Mouse (Mus musculus) forebrain, embryonic 15.5 days (tissue): Measurements from ENCODE around the gene Vmn1r197. TPM values are rescaled to one million over a fixed set of nuclear protein-coding genes. Genes with fewer than 3 reads are reported as not detected.
"Not testable (repeated sequence)": the region's sequence is repeated elsewhere in the genome, so short reads cannot be mapped to it uniquely, and the experiment has no call there.

ENCODE experiments used
- ATAC-seq: fragments of 200-750 bp; cut with Nextera tagmentation; replicated peaks from 2 replicates; pipeline ENCODE4 v1.8.0; 2017; ENCODE audit warnings: mild to moderate bottlenecking, moderate TSS enrichment, moderate library complexity
- H3K27ac ChIP-seq: fragments of 300-500 bp; sonication (generic); replicated peaks from 2 replicates; pipeline ENCODE4 v1.5.1; 2015; ENCODE audit warnings: mild to moderate bottlenecking, inconsistent platforms
- H3K27me3 ChIP-seq: fragments of 300-500 bp; sonication (generic); 2 replicates; pipeline ENCODE4 v1.6.1; 2015; ENCODE audit warnings: inconsistent platforms
- H3K36me3 ChIP-seq: fragments of 300-500 bp; sonication (generic); 2 replicates; pipeline ENCODE4 v1.6.1; 2015; ENCODE audit warnings: mild to moderate bottlenecking, inconsistent platforms
- H3K4me1 ChIP-seq: fragments of 300-500 bp; sonication (generic); 2 replicates; pipeline ENCODE4 v1.6.1; 2015; ENCODE audit warnings: inconsistent platforms
- H3K4me2 ChIP-seq: fragments of 300-500 bp; sonication (generic); replicated peaks from 2 replicates; pipeline ENCODE4 v1.6.1; 2015; ENCODE audit warnings: mild to moderate bottlenecking, inconsistent platforms
- H3K4me3 ChIP-seq: fragments of 300-500 bp; sonication (generic); 2 replicates; pipeline ENCODE4 v1.5.1; 2015; ENCODE audit warnings: mild to moderate bottlenecking, inconsistent platforms
- H3K9ac ChIP-seq: fragments of 300-500 bp; sonication (generic); replicated peaks from 2 replicates; pipeline ENCODE4 v1.6.1; 2015; ENCODE audit warnings: mild to moderate bottlenecking, inconsistent platforms
- H3K9me3 ChIP-seq: fragments of 300-500 bp; sonication (generic); 2 replicates; pipeline ENCODE4 v1.6.1; 2016; ENCODE audit warnings: inconsistent platforms
- WGBS: fragments of 180-500 bp; shearing (Covaris S2); methylation state at CpG from one replicate; pipeline ENCODE4 v1.1.7; 2015; ENCODE audit warnings: mixed read lengths; 5-methylcytosine and 5-hydroxymethylcytosine counted together
- polyA plus RNA-seq: library from polyadenylated mRNA; unstranded; fragments of >200 nt; fragmentation: Nextera tagmentation; extraction: Ambion mirVana; gene quantifications from 2 replicates; pipeline ENCODE4 v1.2.1, GENCODE M21; 2015

Gene Vmn1r197
- polyA plus RNA-seq = not detected in 2 replicates

- Histone ChIP-seq H3K36me3 (no peaks in the 10 kb centered on the region), H3K4me1 (no peaks in the 10 kb centered on the region), H3K4me3 (no peak within 1 kb of the TSS), H3K27ac (no peak within 1 kb of the TSS), H3K9ac (no peak within 1 kb of the TSS), H3K27me3 (no peaks in the 10 kb centered on the region), H3K9me3 (no peaks in the 10 kb centered on the region), H3K4me2 (no peak within 1 kb of the TSS)
- ATAC-seq = no peak
Observed at GRCm38 (mm10) chr13:22324289-22324688, at the start of gene Vmn1r197. Gene Vmn1r197 (plus strand): TSS chr13:22324589.

- 83% methylated on average over 2 of the region's 2 CpGs for WGBS
- no peaks in the 10 kb centered on the region for H3K9me3 ChIP-seq
- H3K4me2 ChIP-seq = no peak overlapping the region
- no peak overlapping the region for H3K9ac ChIP-seq
- H3K4me3 ChIP-seq = no peak overlapping the region
- H3K27me3 ChIP-seq = no peaks in the 10 kb centered on the region
- ATAC-seq = no peak
- no peak overlapping the region for H3K27ac ChIP-seq
- H3K36me3 ChIP-seq = no peaks in the 10 kb centered on the region
- H3K4me1 ChIP-seq = no peaks in the 10 kb centered on the region
Observed at GRCm38 (mm10) chr13:22284578-22284977, 39.8 kb upstream of the Vmn1r197 start.

GRCm38 (mm10) chr13:22289620-22290019, 34.8 kb upstream of the Vmn1r197 start, which contains the start of gene Vmn1r196:
Gene Vmn1r196 (plus strand): TSS chr13:22289920.
- H3K36me3 ChIP-seq = no peaks in the 10 kb centered on the region

GRCm38 (mm10) chr13:22308075-22308474, 16.3 kb upstream of the Vmn1r197 start:
- H3K9me3 ChIP-seq, H3K27me3 ChIP-seq, H3K36me3 ChIP-seq, H3K4me1 ChIP-seq, H3K4me3 ChIP-seq, H3K4me2 ChIP-seq, ATAC-seq, H3K27ac ChIP-seq, H3K9ac ChIP-seq: not testable (repeated sequence)
- 90% methylated on average over 5 of the region's 5 CpGs for WGBS

More at GRCm38 (mm10) chr13:22289620-22290019, 34.8 kb upstream of the Vmn1r197 start, which contains the start of gene Vmn1r196:
- Histone ChIP-seq H3K4me2 (no peak within 1 kb of the TSS), H3K27ac (no peak within 1 kb of the TSS), H3K4me1 (no peaks in the 10 kb centered on the region), H3K4me3 (no peak within 1 kb of the TSS), H3K9me3 (no peaks in the 10 kb centered on the region), H3K9ac (no peak within 1 kb of the TSS), H3K27me3 (no peaks in the 10 kb centered on the region)
- WGBS = 67% methylated on average over 2 of the region's 2 CpGs
- no peak for ATAC-seq

- Histone ChIP-seq H3K27me3 (no peaks in the 10 kb centered on the region), H3K4me1 (no peaks in the 10 kb centered on the region), H3K9ac (no peak overlapping the region), H3K4me2 (no peak overlapping the region), H3K36me3 (no peaks in the 10 kb centered on the region), H3K4me3 (no peak overlapping the region), H3K9me3 (no peaks in the 10 kb centered on the region), H3K27ac (no peak overlapping the region)
- 88% methylated on average over 2 of the region's 2 CpGs for WGBS
- no peak for ATAC-seq
Observed at GRCm38 (mm10) chr13:22315361-22315760, 9.0 kb upstream of the Vmn1r197 start.

GRCm38 (mm10) chr13:22317366-22317765, 7.0 kb upstream of the Vmn1r197 start:
- Histone ChIP-seq H3K4me2 (no peak overlapping the region), H3K9ac (no peak overlapping the region), H3K4me3 (no peak overlapping the region), H3K27me3 (no peaks in the 10 kb centered on the region), H3K9me3 (no peaks in the 10 kb centered on the region), H3K27ac (no peak overlapping the region), H3K4me1 (no peaks in the 10 kb centered on the region), H3K36me3 (no peaks in the 10 kb centered on the region)
- WGBS = 75% methylated on average over 2 of the region's 2 CpGs
- no peak for ATAC-seq

GRCm38 (mm10) chr13:22320091-22320490, 4.3 kb upstream of the Vmn1r197 start:
- no peak overlapping the region for H3K9ac ChIP-seq
- H3K9me3 ChIP-seq = no peaks in the 10 kb centered on the region
- no peak overlapping the region for H3K4me2 ChIP-seq
- H3K36me3 ChIP-seq = no peaks in the 10 kb centered on the region
- H3K4me3 ChIP-seq = no peak overlapping the region
- ATAC-seq = no peak
- no peak overlapping the region for H3K27ac ChIP-seq
- H3K4me1 ChIP-seq = no peaks in the 10 kb centered on the region
- no peaks in the 10 kb centered on the region for H3K27me3 ChIP-seq

GRCm38 (mm10) chr13:22333269-22333668, 8.9 kb downstream of the Vmn1r197 start:
- H3K9ac ChIP-seq = no peak overlapping the region
- H3K4me2 ChIP-seq = no peak overlapping the region
- H3K27ac ChIP-seq = no peak overlapping the region
- H3K27me3 ChIP-seq = no peaks in the 10 kb centered on the region
- H3K9me3 ChIP-seq = no peaks in the 10 kb centered on the region
- no peak for ATAC-seq
- H3K4me3 ChIP-seq = no peak overlapping the region
- H3K36me3 ChIP-seq = no peaks in the 10 kb centered on the region
- H3K4me1 ChIP-seq = no peaks in the 10 kb centered on the region
- WGBS = 76% methylated on average over 2 of the region's 2 CpGs

GRCm38 (mm10) chr13:22335565-22335964, 11.2 kb downstream of the Vmn1r197 start:
- Histone ChIP-seq H3K9ac (no peak overlapping the region), H3K4me2 (no peak overlapping the region), H3K4me1 (no peaks in the 10 kb centered on the region), H3K36me3 (no peaks in the 10 kb centered on the region), H3K9me3 (no peaks in the 10 kb centered on the region), H3K27ac (no peak overlapping the region), H3K4me3 (no peak overlapping the region), H3K27me3 (no peaks in the 10 kb centered on the region)
- WGBS = 92% methylated on average over 1 of the region's 1 CpGs
- no peak for ATAC-seq

- no peak within 1 kb of the TSS for H3K4me3 ChIP-seq
- WGBS = 67% methylated on average over 1 of the region's 1 CpGs
- no peaks in the 10 kb centered on the region for H3K36me3 ChIP-seq
- no peak within 1 kb of the TSS for H3K4me2 ChIP-seq
- no peak within 1 kb of the TSS for H3K9ac ChIP-seq
- no peaks in the 10 kb centered on the region for H3K9me3 ChIP-seq
- H3K27ac ChIP-seq = no peak within 1 kb of the TSS
- no peaks in the 10 kb centered on the region for H3K27me3 ChIP-seq
- no peak for ATAC-seq
- H3K4me1 ChIP-seq = no peaks in the 10 kb centered on the region
Observed at GRCm38 (mm10) chr13:22350064-22350463, 25.7 kb downstream of the Vmn1r197 start, which contains the start of gene Vmn1r198. Gene Vmn1r198 (plus strand): TSS chr13:22350364.

GRCm38 (mm10) chr13:22350813-22351212, 26.4 kb downstream of the Vmn1r197 start:
- no peaks in the 10 kb centered on the region for H3K36me3 ChIP-seq
- WGBS = 77% methylated on average over 1 of the region's 1 CpGs
- H3K9ac ChIP-seq = no peak overlapping the region
- H3K9me3 ChIP-seq = no peaks in the 10 kb centered on the region
- H3K27me3 ChIP-seq = no peaks in the 10 kb centered on the region
- H3K4me1 ChIP-seq = no peaks in the 10 kb centered on the region
- no peak for ATAC-seq
- no peak overlapping the region for H3K4me3 ChIP-seq
- H3K27ac ChIP-seq = no peak overlapping the region
- H3K4me2 ChIP-seq = no peak overlapping the region

GRCm38 (mm10) chr13:22379518-22379917, 55.1 kb downstream of the Vmn1r197 start, which contains the start of gene Vmn1r199:
Gene Vmn1r199 (plus strand): TSS chr13:22379818.
- no peak for ATAC-seq
- no peak within 1 kb of the TSS for H3K27ac ChIP-seq
- H3K9ac ChIP-seq = no peak within 1 kb of the TSS
- 78% methylated on average over 2 of the region's 2 CpGs for WGBS
- H3K27me3 ChIP-seq = no peaks in the 10 kb centered on the region
- no peaks in the 10 kb centered on the region for H3K9me3 ChIP-seq
- H3K4me2 ChIP-seq = no peak within 1 kb of the TSS
- no peak within 1 kb of the TSS for H3K4me3 ChIP-seq
- no peaks in the 10 kb centered on the region for H3K4me1 ChIP-seq
- H3K36me3 ChIP-seq = no peaks in the 10 kb centered on the region

- 72% methylated on average over 3 of the region's 3 CpGs for WGBS
- H3K27ac ChIP-seq, H3K9ac ChIP-seq, H3K4me2 ChIP-seq, ATAC-seq, H3K9me3 ChIP-seq, H3K4me3 ChIP-seq, H3K36me3 ChIP-seq, H3K4me1 ChIP-seq, H3K27me3 ChIP-seq: not testable (repeated sequence)
Observed at GRCm38 (mm10) chr13:22381128-22381527, 56.7 kb downstream of the Vmn1r197 start.
